In the genomic region with DNA sequence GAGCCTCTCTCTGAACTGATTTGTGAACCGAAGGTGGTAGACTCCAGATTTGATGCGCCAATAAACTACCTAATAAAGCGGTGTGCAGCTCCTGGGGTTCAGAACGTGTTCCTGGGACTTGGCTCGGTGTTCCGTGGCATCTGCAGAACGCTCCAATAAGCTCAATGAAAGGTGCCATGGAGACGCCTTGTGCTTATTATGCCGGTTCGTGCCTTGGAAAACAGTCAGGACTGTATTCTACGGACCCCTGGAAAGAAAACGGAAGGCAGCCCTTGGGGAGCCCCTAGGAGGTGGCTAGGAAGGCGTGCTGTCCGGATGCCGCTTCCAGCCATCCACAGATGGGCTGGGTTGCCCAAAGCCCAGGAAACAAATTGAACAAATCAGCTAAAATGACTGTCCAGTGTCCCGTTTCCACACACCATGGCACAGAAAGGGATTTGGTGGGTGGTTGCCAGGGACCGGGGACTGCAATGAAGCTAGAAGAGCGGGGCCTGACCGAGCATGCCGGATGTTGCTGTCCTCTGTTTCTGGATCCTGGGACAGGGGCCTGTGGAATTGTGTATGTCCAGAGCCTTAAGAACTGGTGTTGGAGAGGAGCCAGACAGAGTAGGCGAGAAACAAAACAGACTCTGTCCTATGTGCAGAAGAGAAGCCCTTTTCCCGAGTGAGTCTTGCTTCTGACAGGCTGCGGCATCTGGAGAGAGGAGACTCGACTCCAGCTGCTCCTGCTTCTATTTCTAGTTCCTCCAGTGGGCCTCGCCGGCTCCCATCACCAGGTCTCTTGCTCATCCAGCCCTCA, we compare ENCODE assay signal across 8 mouse cellular contexts. TPM values are rescaled to one million over a fixed set of nuclear protein-coding genes. Genes with fewer than 3 reads are reported as not detected.
DNase-seq lines count a peak whose midpoint lies in the region; ATAC-seq and TF ChIP-seq lines count a peak whose summit lies in the region.

A gene (minus strand): TSS at position 146 of the 799 bp plus-strand sequence.

- H3K4me2 ChIP-seq in midbrain, embryonic 11.5 days = no peak within 1 kb of the TSS

- H3K27ac ChIP-seq in cerebellum, adult 2 months (ENCODE audit: insufficient read depth, low read length) = no peak within 1 kb of the TSS
- peak within 1 kb of the TSS; percentile 47 for H3K27ac ChIP-seq in midbrain, embryonic 11.5 days (ENCODE audit: low read depth, low read length)

- H3K4me1 ChIP-seq in cerebellum, adult 2 months (ENCODE audit: control insufficient read depth, insufficient read depth, low read length) = no peaks in the 10 kb centered on the region; the same call in none of the 2 replicates
- peaks cover 26% of the 10 kb centered on the region for H3K4me1 ChIP-seq in midbrain, embryonic 11.5 days (ENCODE audit: control insufficient read depth, insufficient read depth, low read length)

- no peak for ATAC-seq in midbrain, embryonic 11.5 days (ENCODE audit: low FRiP score)
- no peak for ATAC-seq in megakaryocyte, adult 5-6 weeks (ENCODE audit: poor library complexity, severe bottlenecking)

- TF ChIP-seq CTCF in cerebellum, adult 2 months (IDR thresholded peaks at IDR 0.05; ENCODE audit: borderline replicate concordance, insufficient read depth, low read depth, low read length) = no peak

- WGBS in cerebellum, adult 2 months = 15% methylated on average over 26 of the region's 26 CpGs
- WGBS in midbrain, embryonic 11.5 days = 68% methylated on average over 26 of the region's 26 CpGs

- H3K9me3 ChIP-seq in midbrain, embryonic 11.5 days (ENCODE audit: control insufficient read depth, low read length) = no peaks in the 10 kb centered on the region

- DNase-seq in MN1 (ENCODE audit: low spot score) = peak; percentile 85
- peak; percentile 35 to 40 for DNase-seq in cerebellum, adult 2 months
- DNase-seq in frontal cortex, postnatal 14 days (ENCODE audit: low spot score in 2 of 2) = peak; percentile 39 to 51
- DNase-seq in layer of hippocampus, adult 11-12 months (ENCODE audit: low spot score) = peak; percentile 61
- DNase-seq in midbrain, embryonic 11.5 days (ENCODE audit: low spot score, missing footprints) = peak; percentile 89
- peak; percentile 20 for DNase-seq in yolk sac, embryonic 10.5 days (ENCODE audit: low spot score)
- no peak for DNase-seq in adrenal gland, adult 2 months

- H3K36me3 ChIP-seq in midbrain, embryonic 11.5 days (ENCODE audit: control insufficient read depth, insufficient read depth, low read length) = no peaks in the 10 kb centered on the region

- H3K4me3 ChIP-seq in cerebellum, adult 2 months (replicated peaks; ENCODE audit: insufficient read depth, low read depth, low read length) = no peak within 1 kb of the TSS
- H3K4me3 ChIP-seq in midbrain, embryonic 11.5 days (ENCODE audit: low read depth, low read length) = no peak within 1 kb of the TSS

- TF ChIP-seq POLR2A in cerebellum, adult 2 months (IDR thresholded peaks at IDR 0.05; ENCODE audit: borderline replicate concordance, insufficient read depth, low read length) = no peak

- H3K9ac ChIP-seq in midbrain, embryonic 11.5 days (ENCODE audit: low read length) = peak within 1 kb of the TSS; percentile 54

- no peaks in the 10 kb centered on the region for H3K27me3 ChIP-seq in cerebellum, adult 2 months (ENCODE audit: control insufficient read depth, insufficient read depth, low read length)
- no peaks in the 10 kb centered on the region for H3K27me3 ChIP-seq in midbrain, embryonic 11.5 days (ENCODE audit: control insufficient read depth, insufficient read depth, low read length)

RNA-seq across cellular contexts. Expression of the gene that starts here (rescaled TPM):
- 0.28 TPM in 1 of 2 replicates, not detected in the other for polyA plus RNA-seq in cerebellum, adult 2 months (2012; rRNA removed)
- 0.48 and 1.6 TPM in 2 replicates for polyA plus RNA-seq in midbrain, embryonic 11.5 days (2014; fragmentation: Nextera tagmentation; extraction: Ambion mirVana)
- not detected for total RNA-seq in adrenal gland, adult 2 months (2021)
- polyA plus RNA-seq in adrenal gland, adult 2 months (2012; rRNA removed) = not detected in 2 replicates
- not detected in 2 replicates for total RNA-seq in megakaryocyte, adult 5-6 weeks (2015)
- total RNA-seq in megakaryocyte, adult 5-6 weeks (2017) = not detected in 2 replicates

Comparison
In these comparisons a context has a peak if more than half of its experiments do, and no peak if none do; other contexts are left out.
1. Peak in DNase-seq in cerebellum, adult 2 months; RNA of the gene not detected or under 1 TPM.